Mouse (Mus musculus): Measurements from ENCODE around the gene Siae. TPM values are rescaled to one million over a fixed set of nuclear protein-coding genes. Genes with fewer than 3 reads are reported as not detected.

The Siae gene
- polyA plus RNA-seq, 1 experiment = not detected

DNA sequence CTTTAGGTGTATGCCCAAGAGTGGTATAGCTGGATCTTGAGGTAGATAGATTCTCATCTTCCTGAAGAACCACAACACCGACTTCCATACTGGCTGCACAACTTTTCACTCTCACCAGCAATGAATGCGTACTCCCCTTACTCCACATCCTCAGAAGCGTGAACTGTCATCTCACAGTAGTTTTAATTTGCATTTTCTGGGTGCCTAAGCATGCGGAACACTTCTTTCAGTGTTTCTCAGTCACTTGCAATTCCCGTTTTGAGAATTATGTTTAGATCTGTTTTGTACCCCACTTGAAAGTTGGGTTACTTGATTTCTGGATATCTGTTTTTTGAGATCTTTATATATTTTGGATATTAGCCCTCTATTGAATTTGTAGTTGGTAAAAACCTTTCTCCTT, 28.1 kb downstream of the Siae start:
- WGBS = 86% methylated on average over 5 of the region's 5 CpGs
- Histone ChIP-seq H3K4me3 (ENCODE audit: insufficient read depth, low read depth, low read length) (no peak overlapping the region), H3K4me1 (ENCODE audit: control insufficient read depth, insufficient read depth, low read length) (no peaks in the 10 kb centered on the region), H3K27ac (ENCODE audit: insufficient read depth, low read depth, low read length) (no peak overlapping the region)
- TF ChIP-seq POLR2A (IDR thresholded peaks at IDR 0.05; ENCODE audit: insufficient read depth, low read depth, low read length) (no peak), CTCF (IDR thresholded peaks at IDR 0.05; ENCODE audit: insufficient read depth, low read depth, low read length) (no peak)

DNA sequence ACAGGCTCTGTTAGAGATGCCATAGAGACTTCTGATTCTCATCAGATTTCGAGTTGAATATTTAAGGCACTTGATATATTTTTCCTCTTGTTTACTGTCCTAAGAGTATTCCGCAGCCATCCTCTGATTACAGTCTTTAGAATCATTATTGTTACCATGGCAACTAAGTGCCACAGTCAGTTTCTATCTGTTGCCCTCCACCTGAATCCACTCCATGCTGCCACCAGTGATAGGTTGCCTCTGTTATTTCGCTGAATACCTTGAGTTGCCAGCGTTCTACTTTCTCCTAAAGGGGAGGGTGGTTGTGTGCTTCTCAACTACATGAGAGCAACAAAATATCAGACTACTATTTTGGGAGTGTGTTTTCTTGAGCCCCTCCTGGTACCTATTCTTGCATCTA, 31.2 kb downstream of the Siae start:
- TF ChIP-seq POLR2A (IDR thresholded peaks at IDR 0.05; ENCODE audit: insufficient read depth, low read depth, low read length) = no peak
- TF ChIP-seq CTCF (IDR thresholded peaks at IDR 0.05; ENCODE audit: insufficient read depth, low read depth, low read length) = no peak
- Histone ChIP-seq H3K4me3 (ENCODE audit: insufficient read depth, low read depth, low read length) (no peak overlapping the region), H3K4me1 (ENCODE audit: control insufficient read depth, insufficient read depth, low read length) (no peaks in the 10 kb centered on the region), H3K27ac (ENCODE audit: insufficient read depth, low read depth, low read length) (no peak overlapping the region)
- 45% methylated on average over 4 of the region's 4 CpGs for WGBS

DNA sequence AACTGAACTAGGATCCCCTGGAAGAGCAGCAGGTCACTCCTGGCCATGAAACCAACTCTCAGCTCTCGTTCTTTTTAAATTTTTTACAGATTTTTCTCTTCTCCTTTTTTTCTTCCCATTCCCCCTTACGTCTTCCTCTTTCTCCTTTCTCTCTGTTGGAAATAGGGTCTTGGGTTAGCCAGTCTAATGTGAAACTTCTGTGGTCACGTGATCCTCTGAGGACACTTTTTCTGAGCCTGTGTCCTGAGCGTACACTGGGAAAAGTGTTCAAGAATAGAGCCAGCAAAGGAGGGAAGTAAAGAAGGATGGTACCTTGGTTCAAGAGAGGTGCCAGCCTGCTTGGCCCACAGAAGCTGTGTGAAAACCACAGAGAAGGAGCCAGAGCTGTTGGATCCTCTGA, 34.9 kb downstream of the Siae start:
- Histone ChIP-seq H3K4me1 (ENCODE audit: control insufficient read depth, insufficient read depth, low read length) (no peaks in the 10 kb centered on the region), H3K4me3 (ENCODE audit: insufficient read depth, low read depth, low read length) (no peak overlapping the region), H3K27ac (ENCODE audit: insufficient read depth, low read depth, low read length) (no peak overlapping the region)
- TF ChIP-seq POLR2A (IDR thresholded peaks at IDR 0.05; ENCODE audit: insufficient read depth, low read depth, low read length) = no peak
- TF ChIP-seq CTCF (IDR thresholded peaks at IDR 0.05; ENCODE audit: insufficient read depth, low read depth, low read length) = no peak
- 86% methylated on average over 4 of the region's 4 CpGs for WGBS

DNA sequence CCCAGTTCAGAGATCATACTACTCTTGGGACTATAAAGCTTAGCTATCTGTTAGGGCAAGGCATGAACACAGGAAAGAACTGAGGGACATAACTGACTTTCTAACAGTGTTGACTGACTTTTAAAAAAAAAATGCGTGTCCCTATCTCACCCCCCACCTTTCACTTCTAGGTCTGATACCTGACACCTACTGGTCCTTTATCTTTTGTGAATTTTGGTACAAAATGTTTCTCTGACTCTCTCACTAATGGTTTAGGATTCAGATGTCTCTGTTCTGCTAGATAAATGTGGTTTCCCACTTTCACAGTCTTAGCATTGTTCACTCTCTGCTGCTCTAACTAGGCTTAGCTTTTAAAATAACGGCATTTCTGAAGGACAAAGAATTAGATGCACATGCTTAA, 36.5 kb downstream of the Siae start:
- no peak overlapping the region for H3K4me3 ChIP-seq (ENCODE audit: insufficient read depth, low read depth, low read length)
- whole genome bisulfite sequencing = 72% methylated on average over 2 of the region's 2 CpGs
- TF ChIP-seq CTCF (IDR thresholded peaks at IDR 0.05; ENCODE audit: insufficient read depth, low read depth, low read length) (no peak), POLR2A (IDR thresholded peaks at IDR 0.05; ENCODE audit: insufficient read depth, low read depth, low read length) (no peak)

DNA sequence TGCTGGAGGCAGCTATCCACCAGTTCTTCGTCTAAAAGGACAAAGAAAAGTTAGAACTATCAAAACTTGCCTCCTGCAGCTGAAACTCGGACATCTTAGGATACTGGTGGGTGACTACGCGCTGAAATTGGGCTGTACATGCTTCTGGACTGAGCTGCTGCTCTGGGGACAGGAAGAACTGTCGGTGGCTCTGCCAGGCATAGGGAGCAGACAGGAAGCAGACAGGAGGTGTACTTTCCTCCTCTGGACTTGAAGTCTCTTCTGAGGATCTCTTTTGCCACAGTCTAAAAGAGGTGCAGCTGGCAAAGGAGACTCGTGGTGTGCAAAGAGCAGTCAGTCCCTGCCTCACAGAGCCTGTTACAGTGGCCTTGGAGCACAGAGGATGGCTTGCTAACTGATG, 37.1 kb downstream of the Siae start:
- H3K4me3 ChIP-seq (ENCODE audit: insufficient read depth, low read depth, low read length) = no peak overlapping the region
- TF ChIP-seq CTCF (IDR thresholded peaks at IDR 0.05; ENCODE audit: insufficient read depth, low read depth, low read length) (no peak), POLR2A (IDR thresholded peaks at IDR 0.05; ENCODE audit: insufficient read depth, low read depth, low read length) (no peak)
- WGBS = 58% methylated on average over 6 of the region's 6 CpGs
- H3K4me1 ChIP-seq (ENCODE audit: control insufficient read depth, insufficient read depth, low read length) = no peaks in the 10 kb centered on the region
- H3K27ac ChIP-seq (ENCODE audit: insufficient read depth, low read depth, low read length) = no peak overlapping the region

More for the DNA sequence above, 36.5 kb downstream of the Siae start:
- Histone ChIP-seq H3K4me1 (ENCODE audit: control insufficient read depth, insufficient read depth, low read length) (no peaks in the 10 kb centered on the region), H3K27ac (ENCODE audit: insufficient read depth, low read depth, low read length) (no peak overlapping the region)

DNA sequence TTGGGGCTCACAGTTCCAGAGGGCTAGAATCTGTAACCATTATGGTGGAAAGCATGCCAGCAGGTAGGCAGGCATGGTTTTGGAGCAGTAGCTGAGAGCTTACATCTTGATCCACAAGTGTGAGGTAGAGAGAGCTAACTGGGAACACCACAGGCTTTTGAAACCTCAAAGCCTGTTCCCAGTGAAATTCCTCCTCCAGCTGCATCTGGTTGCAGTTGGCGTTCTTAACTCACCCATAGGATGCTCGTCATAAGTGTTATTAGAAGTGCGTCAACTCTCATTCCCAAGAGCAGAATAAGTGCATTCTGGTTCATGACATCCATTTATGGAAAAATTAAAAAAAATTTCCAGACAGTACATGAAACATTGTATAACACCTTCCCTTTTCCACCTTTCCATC, 38.2 kb downstream of the Siae start:
- Histone ChIP-seq H3K27ac (ENCODE audit: insufficient read depth, low read depth, low read length) (no peak overlapping the region), H3K4me3 (ENCODE audit: insufficient read depth, low read depth, low read length) (no peak overlapping the region), H3K4me1 (ENCODE audit: control insufficient read depth, insufficient read depth, low read length) (no peaks in the 10 kb centered on the region)
- 96% methylated on average over 3 of the region's 3 CpGs for WGBS
- TF ChIP-seq CTCF (IDR thresholded peaks at IDR 0.05; ENCODE audit: insufficient read depth, low read depth, low read length) (no peak), POLR2A (IDR thresholded peaks at IDR 0.05; ENCODE audit: insufficient read depth, low read depth, low read length) (no peak)

DNA sequence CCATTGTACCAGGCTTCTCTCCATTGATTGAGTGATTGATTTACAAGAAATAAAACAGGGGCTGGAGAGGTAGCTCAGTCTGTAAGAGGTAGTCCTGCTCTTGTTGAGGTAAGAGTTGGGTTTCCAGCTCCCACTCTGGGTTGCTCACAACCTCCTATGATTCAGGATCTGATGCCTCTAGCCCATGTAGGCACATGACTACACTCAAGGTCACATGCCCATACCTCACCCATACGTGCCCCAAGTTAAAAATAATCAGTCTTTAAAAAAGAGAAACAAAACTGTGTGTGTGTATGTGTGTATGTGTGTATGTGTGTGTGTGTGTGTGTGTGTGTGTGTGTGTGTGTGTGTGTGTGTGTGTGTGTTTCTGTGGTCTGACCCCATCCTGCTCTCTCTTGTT, 40.1 kb downstream of the Siae start:
- 77% methylated on average over 1 of the region's 1 CpGs for WGBS
- TF ChIP-seq POLR2A (IDR thresholded peaks at IDR 0.05; ENCODE audit: insufficient read depth, low read depth, low read length) (no peak), CTCF (IDR thresholded peaks at IDR 0.05; ENCODE audit: insufficient read depth, low read depth, low read length) (no peak)
- H3K4me1 ChIP-seq (ENCODE audit: control insufficient read depth, insufficient read depth, low read length) = no peaks in the 10 kb centered on the region
- H3K4me3 ChIP-seq (ENCODE audit: insufficient read depth, low read depth, low read length) = no peak overlapping the region
- H3K27ac ChIP-seq (ENCODE audit: insufficient read depth, low read depth, low read length) = no peak overlapping the region

DNA sequence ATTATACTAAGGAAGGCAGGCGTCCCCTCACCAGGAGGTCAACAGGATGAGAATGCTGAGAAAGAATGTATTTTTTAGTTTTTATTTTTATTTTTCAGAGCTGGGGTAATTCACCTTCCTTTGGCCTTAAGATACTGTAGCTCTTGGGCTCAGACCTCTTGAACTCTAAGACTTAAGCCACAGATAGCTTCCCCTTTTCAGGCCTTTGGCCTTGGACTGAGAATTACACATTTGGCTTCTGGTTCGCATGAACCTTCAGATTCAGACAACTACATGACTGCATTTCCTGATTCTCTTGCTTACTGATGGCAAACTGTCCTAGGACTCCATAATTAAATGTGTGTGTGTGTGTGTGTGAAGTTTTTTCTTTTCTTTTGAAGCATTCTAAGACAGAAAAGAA, 43.1 kb downstream of the Siae start:
- H3K4me3 ChIP-seq (ENCODE audit: insufficient read depth, low read depth, low read length) = no peak overlapping the region
- 88% methylated on average over 2 of the region's 2 CpGs for WGBS
- no peak overlapping the region for H3K27ac ChIP-seq (ENCODE audit: insufficient read depth, low read depth, low read length)
- H3K4me1 ChIP-seq (ENCODE audit: control insufficient read depth, insufficient read depth, low read length) = no peaks in the 10 kb centered on the region
- TF ChIP-seq CTCF (IDR thresholded peaks at IDR 0.05; ENCODE audit: insufficient read depth, low read depth, low read length) = no peak
- no peak for TF ChIP-seq POLR2A (IDR thresholded peaks at IDR 0.05; ENCODE audit: insufficient read depth, low read depth, low read length)

DNA sequence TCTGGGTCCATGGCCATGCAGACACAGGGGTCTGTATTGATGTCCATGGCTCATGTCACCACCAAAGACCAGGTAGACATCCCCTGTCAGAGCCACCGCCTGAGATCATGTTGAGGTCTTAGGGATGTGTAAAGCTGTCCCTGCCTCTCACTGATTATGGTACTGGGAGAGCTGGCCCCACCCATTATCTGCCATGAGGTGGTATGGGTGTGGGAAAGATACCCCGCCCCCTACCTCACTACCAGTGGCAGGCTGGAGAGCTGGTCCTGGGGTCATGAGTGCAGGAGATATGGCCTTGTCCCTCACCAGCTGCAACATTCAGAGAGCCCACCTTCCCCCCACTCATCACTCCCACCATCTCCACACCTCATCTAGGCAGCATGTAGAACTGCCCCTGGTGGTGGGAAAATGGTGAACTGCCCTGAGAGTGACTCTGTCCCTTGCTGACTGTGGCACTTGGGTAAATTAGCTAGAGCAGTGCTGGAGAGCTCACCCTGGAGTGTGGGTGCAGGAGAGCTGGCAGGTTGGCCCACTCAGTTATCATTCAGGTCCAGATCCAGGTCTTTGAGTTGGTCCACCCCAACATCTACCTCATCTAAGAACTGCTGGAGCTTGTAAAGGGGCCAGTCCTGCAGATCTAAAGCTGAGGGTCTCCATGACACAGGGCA, 45.2 kb downstream of the Siae start:
- Histone ChIP-seq H3K4me3 (ENCODE audit: insufficient read depth, low read depth, low read length) (no peak overlapping the region), H3K27ac (ENCODE audit: insufficient read depth, low read depth, low read length) (no peak overlapping the region), H3K4me1 (ENCODE audit: control insufficient read depth, insufficient read depth, low read length) (no peaks in the 10 kb centered on the region)
- TF ChIP-seq CTCF (IDR thresholded peaks at IDR 0.05; ENCODE audit: insufficient read depth, low read depth, low read length) (no peak), POLR2A (IDR thresholded peaks at IDR 0.05; ENCODE audit: insufficient read depth, low read depth, low read length) (no peak)
- 100% methylated on average over 2 of the region's 2 CpGs for WGBS

DNA sequence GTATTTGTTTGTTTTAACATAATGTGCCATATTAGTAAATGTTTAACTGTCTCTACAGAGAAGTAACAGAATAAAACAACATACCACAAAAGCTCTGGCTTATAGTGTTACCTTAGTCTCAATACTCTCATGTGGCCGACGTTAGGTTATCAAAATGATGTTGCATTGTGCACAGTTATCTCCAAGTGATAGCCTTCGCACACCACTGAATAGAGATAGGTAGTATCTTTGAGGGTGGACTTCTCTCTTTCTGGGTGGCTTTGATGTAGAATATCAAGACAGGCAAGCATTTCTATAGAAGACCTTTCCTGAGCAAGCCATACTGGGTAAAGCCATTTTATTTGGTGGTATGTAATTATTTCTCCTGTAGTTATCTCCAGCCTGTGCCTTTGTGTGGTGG, 49.6 kb downstream of the Siae start:
- H3K27ac ChIP-seq (ENCODE audit: insufficient read depth, low read depth, low read length) = no peak overlapping the region
- WGBS = 97% methylated on average over 3 of the region's 3 CpGs
- no peaks in the 10 kb centered on the region for H3K4me1 ChIP-seq (ENCODE audit: control insufficient read depth, insufficient read depth, low read length)
- H3K4me3 ChIP-seq (ENCODE audit: insufficient read depth, low read depth, low read length) = no peak overlapping the region
- no peak for TF ChIP-seq POLR2A (IDR thresholded peaks at IDR 0.05; ENCODE audit: insufficient read depth, low read depth, low read length)
- no peak for TF ChIP-seq CTCF (IDR thresholded peaks at IDR 0.05; ENCODE audit: insufficient read depth, low read depth, low read length)
